Mouse (Mus musculus) liver, embryonic 14.5 days (tissue): ENCODE results near the gene Aak1. TPM values are rescaled to one million over a fixed set of nuclear protein-coding genes. Genes with fewer than 3 reads are reported as not detected.

ENCODE experiments used
- ATAC-seq: fragments of 200-750 bp; cut with Nextera tagmentation; 2 replicates; pipeline ENCODE4 v1.8.0; 2017; ENCODE audit warnings: moderate number of reproducible peaks, mild to moderate bottlenecking, moderate library complexity; ENCODE audit not compliant: insufficient read depth
- DNase-seq, 3 experiments: peaks; one replicate each; pipeline ENCODE4 v3.0.0-alpha.2; 2012 to 2013; ENCODE audit warnings: low read depth in 3 of 3, low spot score in 3 of 3
- H3K27ac ChIP-seq: fragments of 300-500 bp; sonication (generic); 2 replicates; pipeline ENCODE4 v1.5.1; 2014; ENCODE audit warnings: moderate library complexity, mild to moderate bottlenecking, control low read depth, inconsistent platforms
- H3K27me3 ChIP-seq: fragments of 300-500 bp; sonication (generic); 2 replicates; pipeline ENCODE4 v1.6.1; 2014; ENCODE audit warnings: mild to moderate bottlenecking, low read length, moderate library complexity; ENCODE audit not compliant: control insufficient read depth, insufficient read depth
- H3K36me3 ChIP-seq: fragments of 300-500 bp; sonication (generic); replicated peaks from 2 replicates; pipeline ENCODE4 v1.6.1; 2014; ENCODE audit warnings: low read depth; ENCODE audit not compliant: control insufficient read depth, insufficient read depth
- H3K4me1 ChIP-seq, 2 experiments: fragments of 200-500 bp in 1 of 2; fragments of 300-500 bp in 1 of 2; sonication (generic) in 1 of 2; replicated peaks; 2 replicates each; pipeline ENCODE4 v1.6.1; 2012 to 2014; ENCODE audit warnings: antibody characterized with exemption in 1 of 2, inconsistent platforms in 1 of 2, low read length in 1 of 2; ENCODE audit not compliant: control insufficient read depth in 2 of 2, insufficient read depth in 2 of 2
- H3K4me2 ChIP-seq: fragments of 300-500 bp; sonication (generic); 2 replicates; pipeline ENCODE4 v1.6.1; 2014; ENCODE audit warnings: low read depth, mild to moderate bottlenecking, control low read depth, moderate library complexity
- H3K4me3 ChIP-seq, 2 experiments: fragments of 200-500 bp in 1 of 2; fragments of 300-500 bp in 1 of 2; sonication (generic) in 1 of 2; 2 replicates each; pipeline ENCODE4 v1.5.1; 2012 to 2014; ENCODE audit warnings: low read depth in 2 of 2, low read length in 2 of 2, mild to moderate bottlenecking in 2 of 2, control low read depth in 1 of 2, inconsistent platforms in 1 of 2, moderate library complexity in 1 of 2; ENCODE audit not compliant: insufficient read depth in 1 of 2
- H3K9ac ChIP-seq: fragments of 300-500 bp; sonication (generic); replicated peaks from 2 replicates; pipeline ENCODE4 v1.6.1; 2014; ENCODE audit warnings: mild to moderate bottlenecking, control low read depth, moderate library complexity
- H3K9me3 ChIP-seq: fragments of 300-500 bp; sonication (generic); 2 replicates; pipeline ENCODE4 v1.6.1; 2016; ENCODE audit warnings: low read length, mixed read lengths; ENCODE audit not compliant: control insufficient read depth
- CTCF ChIP-seq: IDR thresholded peaks from 2 replicates; pipeline ENCODE4 v1.5.1; 2016; ENCODE audit warnings: antibody characterized with exemption, low read depth, control low read depth
- EP300 ChIP-seq: IDR thresholded peaks from 2 replicates; pipeline ENCODE4 v1.6.1; 2016; ENCODE audit warnings: antibody characterized with exemption, low read depth
- WGBS: fragments of 180-500 bp; shearing (Covaris S2); extraction: QIAGEN DNeasy Blood & Tissue Kit; methylation state at CpG from one replicate; pipeline ENCODE4 v1.1.7; 2014; ENCODE audit not compliant: insufficient replicate concordance; 5-methylcytosine and 5-hydroxymethylcytosine counted together
- polyA plus RNA-seq, 2 experiments: library from polyadenylated mRNA; depleted of rRNA in 1 of 2; stranded (reverse) in 1 of 2; unstranded in 1 of 2; fragments of >200 nt; fragmentation: Nextera tagmentation in 1 of 2; extraction: Ambion mirVana in 1 of 2; gene quantifications; 2 replicates each; pipeline versions ENCODE4 v1.2.1 to v1.2.3; 2012 to 2014

Gene Aak1
- polyA plus RNA-seq, 2 experiments = 2.4 to 4.2 TPM

DNA sequence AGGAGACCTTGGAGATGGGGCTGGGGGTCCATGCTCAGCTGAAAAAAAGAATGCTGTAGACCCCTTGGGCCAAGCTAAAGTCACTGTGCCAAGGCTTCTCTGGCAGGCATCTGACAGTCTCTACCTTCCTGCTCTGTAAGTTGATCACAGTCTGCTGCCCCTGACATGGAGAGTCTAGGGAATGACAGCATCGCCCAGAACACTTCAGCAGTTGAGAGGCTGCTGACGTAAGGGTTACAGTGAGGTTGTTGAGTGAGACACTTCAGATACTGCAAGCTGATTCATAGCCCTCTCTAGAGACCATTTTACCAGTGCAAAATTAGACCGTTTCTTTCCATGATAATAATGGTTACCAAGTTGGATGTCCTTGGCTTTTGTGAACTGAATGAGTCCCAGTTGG is 141.7 kb downstream of the Aak1 start:
- DNase-seq (no peak), ATAC-seq (no peak)
- no peaks in the 10 kb centered on the region for H3K36me3 ChIP-seq
- no peak overlapping the region for H3K4me3 ChIP-seq
- WGBS = 74% methylated on average over 3 of the region's 3 CpGs
- no peaks in the 10 kb centered on the region for H3K9me3 ChIP-seq
- no peak overlapping the region for H3K27ac ChIP-seq
- no peak overlapping the region for H3K9ac ChIP-seq
- TF ChIP-seq EP300 (no peak), CTCF (no peak)
- no peak overlapping the region for H3K4me2 ChIP-seq
- no peaks in the 10 kb centered on the region for H3K4me1 ChIP-seq
- no peaks in the 10 kb centered on the region for H3K27me3 ChIP-seq

DNA sequence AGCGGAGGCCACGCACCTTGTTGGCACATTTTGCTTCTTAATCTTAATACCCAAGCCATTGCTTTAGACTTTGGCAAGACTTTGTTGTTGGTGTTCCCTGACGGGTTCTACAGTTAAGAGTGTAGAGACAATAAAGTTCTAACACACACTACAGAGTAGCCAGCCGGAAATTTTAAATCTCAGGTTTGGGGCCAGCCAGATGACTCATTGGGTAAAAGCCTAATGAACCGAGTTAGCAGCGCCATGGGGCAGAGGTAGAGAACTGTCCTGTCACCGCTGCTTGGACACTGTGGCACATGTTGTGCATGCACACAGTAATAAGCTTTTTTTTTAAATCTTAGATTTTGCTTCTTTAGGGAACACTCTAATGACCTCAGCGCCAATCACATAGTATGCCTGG is 143.0 kb downstream of the Aak1 start:
- no peaks in the 10 kb centered on the region for H3K9me3 ChIP-seq
- TF ChIP-seq CTCF = no peak
- no peak for TF ChIP-seq EP300
- no peak overlapping the region for H3K4me3 ChIP-seq
- WGBS = 74% methylated on average over 8 of the region's 8 CpGs
- ATAC-seq = no peak
- H3K4me1 ChIP-seq = no peaks in the 10 kb centered on the region
- no peak overlapping the region for H3K4me2 ChIP-seq
- no peaks in the 10 kb centered on the region for H3K36me3 ChIP-seq
- no peaks in the 10 kb centered on the region for H3K27me3 ChIP-seq
- no peak overlapping the region for H3K9ac ChIP-seq
- no peak for DNase-seq
- no peak overlapping the region for H3K27ac ChIP-seq

DNA sequence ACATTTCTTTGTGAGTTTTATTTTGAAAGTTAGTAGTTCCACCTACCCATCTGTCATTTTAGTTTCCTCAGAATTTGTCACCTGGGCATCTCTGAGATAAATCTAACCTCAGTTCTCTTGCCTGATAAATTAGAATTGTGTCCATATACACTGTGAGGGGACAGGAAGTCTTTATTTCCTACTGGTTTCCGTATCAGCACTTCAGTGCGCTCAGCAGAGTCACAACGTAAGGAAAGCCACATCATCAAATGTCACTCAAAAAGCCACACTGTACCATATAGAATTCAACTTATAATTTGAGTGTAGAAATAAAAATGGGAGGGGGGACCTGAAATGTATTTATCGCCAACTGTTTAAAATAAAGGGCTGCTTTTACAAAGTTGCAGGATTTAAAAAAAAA is 144.9 kb downstream of the Aak1 start:
- no peak overlapping the region for H3K9ac ChIP-seq
- WGBS = 27% methylated on average over 4 of the region's 4 CpGs
- TF ChIP-seq CTCF (no peak), EP300 (no peak)
- no peak overlapping the region for H3K4me2 ChIP-seq
- no peak for DNase-seq
- no peak for ATAC-seq
- H3K27me3 ChIP-seq = no peaks in the 10 kb centered on the region
- no peaks in the 10 kb centered on the region for H3K9me3 ChIP-seq
- H3K36me3 ChIP-seq = no peaks in the 10 kb centered on the region
- no peak overlapping the region for H3K4me3 ChIP-seq
- H3K4me1 ChIP-seq = no peaks in the 10 kb centered on the region
- no peak overlapping the region for H3K27ac ChIP-seq

DNA sequence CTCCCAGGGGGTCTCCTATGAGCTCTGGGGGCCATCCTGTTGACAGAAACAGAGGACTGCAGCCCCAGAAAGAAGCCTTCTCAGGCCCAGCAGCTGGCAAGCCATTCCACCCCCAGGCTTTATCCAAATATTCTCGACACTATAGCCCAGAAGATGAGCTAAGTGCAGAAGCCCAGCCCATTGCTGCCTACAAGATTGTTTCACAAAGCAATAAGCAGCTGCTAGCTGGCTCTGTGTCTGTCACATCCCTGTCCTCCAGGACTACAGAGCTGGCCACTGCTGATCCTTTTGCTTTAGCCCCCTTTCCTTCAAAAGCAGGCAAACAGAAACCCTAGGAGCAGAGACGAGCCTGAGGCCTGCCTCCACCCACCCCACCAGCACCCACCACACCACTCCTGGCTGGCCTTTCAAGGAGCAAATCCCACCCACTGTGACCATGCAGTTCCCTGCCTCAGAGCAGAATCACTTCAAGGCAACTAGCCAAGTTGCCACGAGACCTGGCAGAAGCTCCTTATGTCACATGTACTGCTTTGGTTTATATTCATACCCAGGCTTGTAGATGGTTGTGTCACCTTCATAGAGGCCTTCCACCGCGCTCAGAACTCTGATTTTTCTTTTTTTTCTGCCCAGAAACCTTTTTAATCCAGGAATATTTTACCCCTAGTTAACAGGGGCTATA is 147.5 kb downstream of the Aak1 start:
- 77% methylated on average over 5 of the region's 5 CpGs for WGBS
- Histone ChIP-seq H3K4me3 (no peak overlapping the region), H3K4me2 (no peak overlapping the region), H3K9ac (no peak overlapping the region), H3K36me3 (no peaks in the 10 kb centered on the region), H3K9me3 (no peaks in the 10 kb centered on the region), H3K27ac (no peak overlapping the region), H3K27me3 (no peaks in the 10 kb centered on the region), H3K4me1 (no peaks in the 10 kb centered on the region)
- no peak for TF ChIP-seq EP300
- ATAC-seq = no peak
- DNase-seq = no peak

DNA sequence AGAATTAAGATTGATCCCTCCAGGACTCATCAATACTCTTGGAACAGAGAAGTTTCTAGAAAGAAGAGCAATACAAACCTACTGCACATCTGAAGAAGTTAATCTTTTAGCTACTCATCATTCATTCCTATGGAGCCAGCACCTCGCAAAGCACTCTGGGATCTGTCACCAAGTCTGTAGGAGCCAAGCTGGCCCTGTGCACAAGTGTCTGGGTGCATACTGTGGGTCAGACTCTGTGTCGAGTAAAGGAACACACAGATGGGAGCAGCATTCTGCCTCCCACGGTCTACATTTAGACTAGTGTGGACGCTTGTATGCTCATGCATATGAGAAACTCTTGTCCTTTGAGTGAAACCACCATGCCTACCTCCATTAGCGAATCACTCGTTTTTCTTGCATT is 148.0 kb downstream of the Aak1 start:
- H3K9me3 ChIP-seq = no peaks in the 10 kb centered on the region
- DNase-seq (no peak), ATAC-seq (no peak)
- no peaks in the 10 kb centered on the region for H3K4me1 ChIP-seq
- TF ChIP-seq CTCF = no peak
- TF ChIP-seq EP300 = no peak
- H3K4me2 ChIP-seq = no peak overlapping the region
- no peak overlapping the region for H3K27ac ChIP-seq
- H3K9ac ChIP-seq = no peak overlapping the region
- H3K27me3 ChIP-seq = no peaks in the 10 kb centered on the region
- no peaks in the 10 kb centered on the region for H3K36me3 ChIP-seq
- WGBS = 73% methylated on average over 6 of the region's 6 CpGs
- no peak overlapping the region for H3K4me3 ChIP-seq
